Mouse (Mus musculus): Measurements from ENCODE around the gene Mtfr1l.

- no peak for TF ChIP-seq CTCF (IDR thresholded peaks at IDR 0.05; ENCODE audit: low read depth)
- TF ChIP-seq EP300 (IDR thresholded peaks at IDR 0.05; ENCODE audit: low read depth): peak; percentile 78
Observed at GRCm38 (mm10) chr4:134505966-134506594, 29.1 kb downstream of the Mtfr1l start.

Data from liver, postnatal 0 days (tissue).